Mouse (Mus musculus) myocyte (in vitro differentiated cells): Measurements from ENCODE around the gene Rps10.
A peak's percentile ranks its signal among the peaks of the same experiment; 100 is the strongest.

Experiments
- CEBPB ChIP-seq: IDR thresholded peaks from 2 replicates; pipeline ENCODE4 v1.6.1; 2011; ENCODE audit warnings: mild to moderate bottlenecking, moderate library complexity; ENCODE audit not compliant: poor library complexity, insufficient read depth, severe bottlenecking
- E2F4 ChIP-seq: IDR thresholded peaks from one replicate; pipeline ENCODE4 v1.6.1; 2011; ENCODE audit warnings: mild to moderate bottlenecking, control low read depth, moderate library complexity; ENCODE audit not compliant: insufficient read depth
- MAX ChIP-seq: IDR thresholded peaks from one replicate; pipeline ENCODE4 v1.6.1; 2011; ENCODE audit warnings: low read depth, mild to moderate bottlenecking, control low read depth
- MYOD1 ChIP-seq, 3 experiments: IDR thresholded peaks; one replicate each; pipeline ENCODE4 v1.6.1; 2011; ENCODE audit warnings: control low read depth in 2 of 3, low read depth in 2 of 3, mild to moderate bottlenecking in 2 of 3, moderate library complexity in 1 of 3; ENCODE audit not compliant: insufficient read length in 2 of 3, control insufficient read depth in 1 of 3
- MYOG ChIP-seq, 3 experiments: IDR thresholded peaks; one replicate each; pipeline ENCODE4 v1.6.1; 2011; ENCODE audit warnings: control low read depth in 2 of 3, low read depth in 2 of 3, mild to moderate bottlenecking in 2 of 3; ENCODE audit not compliant: insufficient read length in 2 of 3, control insufficient read depth in 1 of 3, insufficient read depth in 1 of 3
- POLR2A ChIP-seq: IDR thresholded peaks from one replicate; pipeline ENCODE4 v1.6.1; 2011; ENCODE audit warnings: low read depth, mild to moderate bottlenecking, control low read depth, moderate library complexity; ENCODE audit not compliant: insufficient read length
- POLR2AphosphoS2 ChIP-seq: IDR thresholded peaks from one replicate; pipeline ENCODE4 v1.6.1; 2011; ENCODE audit warnings: low read depth, control low read depth; ENCODE audit not compliant: insufficient read length
- REST ChIP-seq: IDR thresholded peaks from one replicate; pipeline ENCODE4 v1.6.1; 2011; ENCODE audit warnings: mild to moderate bottlenecking, control low read depth, moderate library complexity; ENCODE audit not compliant: insufficient read depth, insufficient read length
- SRF ChIP-seq: IDR thresholded peaks from one replicate; pipeline ENCODE4 v1.6.1; 2011; ENCODE audit warnings: low read depth; ENCODE audit not compliant: control insufficient read depth, insufficient read length
- TCF12 ChIP-seq: IDR thresholded peaks from one replicate; pipeline ENCODE4 v1.6.1; 2011; ENCODE audit warnings: mild to moderate bottlenecking, control low read depth; ENCODE audit not compliant: poor library complexity, insufficient read depth, severe bottlenecking
- TCF3 ChIP-seq: IDR thresholded peaks from one replicate; pipeline ENCODE4 v1.6.1; 2011; ENCODE audit warnings: low read depth, control low read depth; ENCODE audit not compliant: insufficient read length
- USF1 ChIP-seq: IDR thresholded peaks from one replicate; pipeline ENCODE4 v1.6.1; 2011; ENCODE audit warnings: low read depth, mild to moderate bottlenecking, control low read depth, moderate library complexity

DNA sequence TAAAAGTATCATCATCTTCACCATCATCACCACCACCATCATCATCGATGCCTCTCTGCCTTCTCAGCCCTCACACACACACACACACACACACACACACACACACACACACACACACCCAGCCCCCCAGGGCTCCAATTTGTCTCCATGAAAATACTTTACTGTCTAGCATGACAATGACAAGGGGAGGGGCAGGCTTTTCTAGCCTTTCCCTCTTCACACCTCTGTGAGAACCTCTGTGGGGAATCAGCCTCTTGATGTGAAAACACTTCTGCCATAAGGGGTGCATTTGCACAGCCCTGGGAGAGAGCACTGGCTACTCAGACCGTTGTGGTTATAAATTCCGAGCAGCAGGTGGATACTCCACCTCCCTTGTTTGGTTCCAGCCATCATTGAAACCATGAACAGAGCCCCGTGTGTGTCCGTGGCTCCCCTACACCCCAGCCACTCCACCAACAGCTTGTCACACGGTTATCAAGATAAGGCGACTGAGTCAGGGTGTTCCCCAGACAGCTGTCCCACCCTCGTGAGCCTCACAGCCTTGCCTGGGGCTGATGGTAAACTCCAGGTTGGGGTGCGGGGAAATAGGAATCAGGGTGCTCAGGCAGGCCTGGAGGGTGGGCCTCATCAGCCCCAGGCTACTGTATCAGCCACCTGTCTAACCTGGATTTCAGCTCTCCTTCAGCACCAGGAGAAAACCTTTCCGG lies 16.9 kb upstream of the Rps10 start:
- TF ChIP-seq POLR2A (no peak), MYOD1 (IDR thresholded peaks at IDR 0.05; ENCODE audit: control insufficient read depth in 1 of 3, insufficient read length in 2 of 3, low read depth in 2 of 3) (peak in 1 of 3 experiments; percentile 67), SRF (no peak), USF1 (no peak), POLR2AphosphoS2 (no peak), E2F4 (no peak), TCF3 (no peak), TCF12 (no peak), MAX (no peak), MYOG (IDR thresholded peaks at IDR 0.05; ENCODE audit: control insufficient read depth in 1 of 3, insufficient read depth in 1 of 3, insufficient read length in 2 of 3, low read depth in 2 of 3) (peak in 2 of 3 experiments; percentile 2 to 52), CEBPB (no peak), REST (no peak)
